Mouse (Mus musculus) MEL (cell line): Measurements from ENCODE around the gene Gpr15. TPM values are rescaled to one million over a fixed set of nuclear protein-coding genes. Genes with fewer than 3 reads are reported as not detected.

Source experiments
- DNase-seq: peaks from one replicate; pipeline ENCODE4 v3.0.0; 2011; ENCODE audit warnings: low read depth, low spot score
- H3K27ac ChIP-seq: 2 replicates; pipeline ENCODE4 v1.5.1; 2012; ENCODE audit warnings: low read depth, mild to moderate bottlenecking, control low read depth, low read length, moderate library complexity; ENCODE audit not compliant: control insufficient read depth
- H3K27me3 ChIP-seq, 2 experiments: fragments of 150-350 bp in 1 of 2; sonication (generic) in 1 of 2; 2 replicates each; pipeline ENCODE4 v1.6.1; 2012; ENCODE audit warnings: low read length in 2 of 2, mild to moderate bottlenecking in 2 of 2, improper control_type of control experiment in 1 of 2, moderate library complexity in 1 of 2; ENCODE audit not compliant: insufficient read depth in 2 of 2, control insufficient read depth in 1 of 2
- H3K36me3 ChIP-seq, 2 experiments: 2 replicates each; pipeline ENCODE4 v1.6.1; 2012 to 2014; ENCODE audit warnings: low read length in 2 of 2, improper control_type of control experiment in 1 of 2, inconsistent platforms in 1 of 2, mild to moderate bottlenecking in 1 of 2; ENCODE audit not compliant: insufficient read depth in 2 of 2, control insufficient read depth in 1 of 2
- H3K4me1 ChIP-seq, 2 experiments: fragments of 150-350 bp in 1 of 2; sonication (generic) in 1 of 2; 2 replicates each; pipeline ENCODE4 v1.6.1; 2012; ENCODE audit warnings: low read length in 2 of 2, improper control_type of control experiment in 1 of 2, mild to moderate bottlenecking in 1 of 2; ENCODE audit not compliant: insufficient read depth in 2 of 2, control insufficient read depth in 1 of 2
- H3K4me3 ChIP-seq, 2 experiments: fragments of 150-350 bp in 1 of 2; sonication (generic) in 1 of 2; 2 replicates each; pipeline ENCODE4 v1.5.1; 2012; ENCODE audit warnings: low read depth in 2 of 2, low read length in 2 of 2, mild to moderate bottlenecking in 2 of 2, moderate library complexity in 2 of 2, control low read depth in 1 of 2, improper control_type of control experiment in 1 of 2; ENCODE audit not compliant: control insufficient read depth in 1 of 2, insufficient read depth in 1 of 2
- H3K79me2 ChIP-seq: 2 replicates; pipeline ENCODE4 v1.6.1; 2012; ENCODE audit warnings: mild to moderate bottlenecking, low read length, moderate library complexity; ENCODE audit not compliant: control insufficient read depth, poor library complexity, insufficient read depth
- H3K9ac ChIP-seq: 2 replicates; pipeline ENCODE4 v1.6.1; 2012; ENCODE audit warnings: low read depth, mild to moderate bottlenecking, control low read depth, low read length, moderate library complexity; ENCODE audit not compliant: control insufficient read depth, poor library complexity, severe bottlenecking
- H3K9me3 ChIP-seq: fragments of 150-350 bp; sonication (generic); replicated peaks from 2 replicates; pipeline ENCODE4 v1.6.1; 2012; ENCODE audit warnings: mild to moderate bottlenecking, low read length, improper control_type of control experiment, moderate library complexity; ENCODE audit not compliant: insufficient read depth
- ETS1 ChIP-seq: IDR thresholded peaks from 2 replicates; pipeline ENCODE4 v1.6.1; 2012; ENCODE audit warnings: low read depth, mild to moderate bottlenecking, inconsistent platforms, low read length, improper control_type of control experiment, moderate library complexity
- KAT2A ChIP-seq: conservative IDR thresholded peaks from 2 replicates; pipeline ENCODE4 v1.6.1; 2012; ENCODE audit warnings: low read depth, low read length, improper control_type of control experiment, inconsistent platforms
- MAFK ChIP-seq: IDR thresholded peaks from 2 replicates; pipeline ENCODE4 v1.6.1; 2011; ENCODE audit warnings: low read depth, mild to moderate bottlenecking, low read length, improper control_type of control experiment, borderline replicate concordance
- MAX ChIP-seq: IDR thresholded peaks from 2 replicates; pipeline ENCODE4 v1.6.1; 2011; ENCODE audit warnings: low read length, improper control_type of control experiment
- MEF2A ChIP-seq: IDR thresholded peaks from 2 replicates; pipeline ENCODE4 v1.6.1; 2014; ENCODE audit warnings: low read depth, mild to moderate bottlenecking, inconsistent platforms, low read length, improper control_type of control experiment; ENCODE audit not compliant: poor library complexity, insufficient replicate concordance, severe bottlenecking; ENCODE audit errors: extremely low read depth
- POLR2A ChIP-seq, 2 experiments: IDR thresholded peaks; 2 replicates each; pipeline ENCODE4 v1.6.1; 2011 to 2012; ENCODE audit warnings: low read length in 2 of 2, mild to moderate bottlenecking in 2 of 2, control low read depth in 1 of 2, improper control_type of control experiment in 1 of 2, low read depth in 1 of 2, moderate library complexity in 1 of 2; ENCODE audit not compliant: control insufficient read depth in 1 of 2, insufficient read depth in 1 of 2, poor library complexity in 1 of 2
- RAD21 ChIP-seq: IDR thresholded peaks from 2 replicates; pipeline ENCODE4 v1.6.1; 2011; ENCODE audit warnings: mild to moderate bottlenecking, low read depth, low read length, improper control_type of control experiment
- RCOR1 ChIP-seq: IDR thresholded peaks from 2 replicates; pipeline ENCODE4 v1.6.1; 2012; ENCODE audit warnings: low read depth, mild to moderate bottlenecking, inconsistent platforms, low read length, improper control_type of control experiment
- TBP ChIP-seq: IDR thresholded peaks from 2 replicates; pipeline ENCODE4 v1.8.0; 2011; ENCODE audit warnings: low read depth, low read length, improper control_type of control experiment
- TCF12 ChIP-seq: IDR thresholded peaks from 2 replicates; pipeline ENCODE4 v1.6.1; 2014; ENCODE audit warnings: low read depth, mild to moderate bottlenecking, inconsistent platforms, low read length, improper control_type of control experiment, moderate library complexity
- USF1 ChIP-seq: IDR thresholded peaks from 2 replicates; pipeline ENCODE4 v1.6.1; 2014; ENCODE audit warnings: low read depth, mild to moderate bottlenecking, inconsistent platforms, low read length, improper control_type of control experiment, moderate library complexity
- ZC3H11A ChIP-seq: IDR thresholded peaks from 2 replicates; pipeline ENCODE4 v1.6.1; 2012; ENCODE audit warnings: low read depth, mild to moderate bottlenecking, inconsistent platforms, low read length, improper control_type of control experiment
- ZMIZ1 ChIP-seq: IDR thresholded peaks from 2 replicates; pipeline ENCODE4 v1.6.1; 2012; ENCODE audit warnings: low read depth, mild to moderate bottlenecking, inconsistent platforms, low read length, improper control_type of control experiment, moderate library complexity
- ZNF384 ChIP-seq: IDR thresholded peaks from 2 replicates; pipeline ENCODE4 v1.6.1; 2012; ENCODE audit warnings: low read depth, mild to moderate bottlenecking, inconsistent platforms, low read length, improper control_type of control experiment
- polyA plus RNA-seq, 2 experiments: library from polyadenylated mRNA; stranded (reverse) in 1 of 2; unstranded in 1 of 2; fragments of >175 nt in 1 of 2; fragments of >200 nt in 1 of 2; gene quantifications; 2 replicates each; pipeline versions ENCODE4 v1.2.1 to v1.2.4; 2012; ENCODE audit warnings: low replicate concordance in 2 of 2, low read depth in 1 of 2; ENCODE audit not compliant: insufficient read length in 2 of 2, insufficient read depth in 1 of 2, missing spikeins in 1 of 2
- total RNA-seq: library from RNA; depleted of rRNA; stranded (reverse); fragments of 300-350 nt; gene quantifications from 2 replicates; pipeline ENCODE4 v1.2.3, GENCODE M21; 2012

The Gpr15 gene
- total and polyA plus RNA-seq, 3 experiments, result not detected

GRCm38 (mm10) chr16:58709536-58709935, 9.3 kb downstream of the Gpr15 start:
- DNase-seq, result no peak
- H3K79me2 ChIP-seq, result no peaks in the 10 kb centered on the region
- TF ChIP-seq ZMIZ1 (no peak), ETS1 (no peak), ZNF384 (no peak), MAX (no peak), ZC3H11A (no peak), MAFK (no peak), KAT2A (no peak), RCOR1 (no peak), RAD21 (no peak), USF1 (no peak)
- H3K9ac ChIP-seq, result no peak overlapping the region
- H3K9me3 ChIP-seq, result no peaks in the 10 kb centered on the region
- H3K27me3 ChIP-seq, result peaks cover 0 to 2% of the 10 kb centered on the region in 2 experiments; a peak in 2 of 4 replicates
- H3K4me1 ChIP-seq, result no peaks in the 10 kb centered on the region; a peak in 1 of 4 replicates
- H3K4me3 ChIP-seq, result no peak overlapping the region
- H3K36me3 ChIP-seq, result peaks cover 0 to 4% of the 10 kb centered on the region in 2 experiments; a peak in 2 of 4 replicates
- H3K27ac ChIP-seq, result no peak overlapping the region

- TF ChIP-seq MEF2A, result no peak
- TF ChIP-seq MAX, result no peak
- no peak for TF ChIP-seq TBP
- no peak for TF ChIP-seq POLR2A (IDR thresholded peaks at IDR 0.05; ENCODE audit: control insufficient read depth in 1 of 2, insufficient read depth in 1 of 2, low read depth in 1 of 2, low read length in 2 of 2, poor library complexity in 1 of 2)
- no peak for TF ChIP-seq TCF12
- Histone ChIP-seq H3K9ac (no peak overlapping the region), H3K4me1 (no peaks in the 10 kb centered on the region; a peak in 1 of 4 replicates), H3K9me3 (no peaks in the 10 kb centered on the region), H3K4me3 (no peak overlapping the region), H3K27me3 (peaks cover 0 to 2% of the 10 kb centered on the region in 2 experiments; a peak in 1 of 4 replicates), H3K36me3 (peaks cover 0 to 5% of the 10 kb centered on the region in 2 experiments; a peak in 2 of 4 replicates), H3K79me2 (no peaks in the 10 kb centered on the region), H3K27ac (no peak overlapping the region)
- no peak for DNase-seq
These were observed 10.0 kb downstream of the Gpr15 start for GRCm38 (mm10) chr16:58708601-58709475.
